Mouse (Mus musculus) liver, postnatal 0 days (tissue): ENCODE measurements at regions not wholly inside any gene's neighbourhood (a gene's known extent, or its start where the extent isn't known, plus 50 kb on each side); places are given as distances from the start of the nearest gene placed in this dataset.

ENCODE experiments used
- CTCF ChIP-seq: sonication (generic); IDR thresholded peaks from 2 replicates; pipeline ENCODE4 v1.5.1; 2016; ENCODE audit warnings: antibody characterized with exemption, low read depth
- EP300 ChIP-seq: IDR thresholded peaks from 2 replicates; pipeline ENCODE4 v1.6.1; 2016; ENCODE audit warnings: antibody characterized with exemption, low read depth, mild to moderate bottlenecking

GRCm38 (mm10) chr4:89514981-89515380 lies 164.3 kb upstream of the Dmrta1 start:
- no peak for TF ChIP-seq CTCF
- no peak for TF ChIP-seq EP300
